Mouse (Mus musculus): Measurements from ENCODE around the gene Mbnl2. TPM values are rescaled to one million over a fixed set of nuclear protein-coding genes. Genes with fewer than 3 reads are reported as not detected.

Mbnl2 gene
- 29.8 and 41.7 TPM in 2 replicates for polyA plus RNA-seq (2012; rRNA removed)

DNA sequence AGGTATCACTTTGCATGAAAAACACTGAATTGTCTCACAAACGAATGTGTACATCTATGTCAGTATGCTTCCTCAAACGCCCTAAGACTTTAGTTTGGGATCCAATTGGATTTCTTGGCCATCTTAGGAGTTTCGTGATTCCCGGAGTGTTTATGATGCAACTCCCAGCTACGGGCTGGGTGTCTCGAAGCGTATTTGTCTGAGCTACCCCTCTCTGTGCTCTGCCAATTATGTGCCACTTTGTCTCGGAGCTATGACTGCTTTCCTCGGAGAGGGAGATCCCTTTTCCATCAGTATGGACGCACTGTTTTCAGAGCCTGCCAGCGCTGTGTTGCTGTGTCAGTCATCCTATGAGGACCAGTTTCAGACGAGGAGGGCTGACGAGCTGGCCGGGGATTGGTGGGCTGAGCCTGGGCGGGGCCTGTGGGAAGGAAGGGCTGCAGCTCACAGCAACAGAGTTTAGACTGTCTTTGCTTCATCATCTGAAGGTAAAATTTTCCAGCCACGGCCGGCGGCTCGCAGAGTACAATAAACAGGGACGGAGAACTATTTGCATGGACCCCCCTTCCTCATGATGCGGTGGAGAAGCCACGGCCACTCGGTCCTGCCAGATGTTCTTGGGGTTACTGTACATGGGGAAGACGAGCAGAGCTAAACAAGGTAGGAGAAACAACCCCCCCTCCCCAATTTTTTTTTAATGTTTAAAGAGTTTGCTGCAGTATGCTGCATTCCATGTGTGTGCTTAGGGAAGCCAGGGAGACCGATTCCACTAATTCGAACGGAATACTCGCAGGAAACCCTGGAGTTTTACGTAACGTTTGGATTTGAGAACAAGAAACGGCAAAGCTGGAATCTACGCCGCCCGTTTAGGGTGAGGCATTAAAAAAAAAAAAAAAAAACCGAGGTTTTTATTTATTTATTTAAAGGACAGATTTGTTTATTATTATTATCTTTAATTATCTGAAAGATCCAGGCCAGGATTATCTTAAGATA lies at the start of gene Mbnl2:
Gene Mbnl2 (plus strand): TSS at position 424 of the 993 bp plus-strand sequence.
- Histone ChIP-seq H3K4me3 (ENCODE audit: low read depth, low read length) (peak within 1 kb of the TSS; percentile 77), H3K27me3 (ENCODE audit: control insufficient read depth, insufficient read depth, low read length) (no peaks in the 10 kb centered on the region), H3K36me3 (ENCODE audit: control insufficient read depth, insufficient read depth, low read length) (no peaks in the 10 kb centered on the region), H3K4me1 (ENCODE audit: control insufficient read depth, insufficient read depth, insufficient read length, low read length) (peaks cover 13% of the 10 kb centered on the region), H3K27ac (ENCODE audit: insufficient read depth, low read depth, low read length) (peak within 1 kb of the TSS; percentile 96)
- under 1% methylated on average over 35 of the region's 35 CpGs for WGBS
- TF ChIP-seq CTCF (IDR thresholded peaks at IDR 0.05; ENCODE audit: extremely low read depth, insufficient read length, insufficient replicate concordance, low read depth, low read length) (no peak), POLR2A (IDR thresholded peaks at IDR 0.05; ENCODE audit: low read depth, low read length) (peak; percentile 91)

DNA sequence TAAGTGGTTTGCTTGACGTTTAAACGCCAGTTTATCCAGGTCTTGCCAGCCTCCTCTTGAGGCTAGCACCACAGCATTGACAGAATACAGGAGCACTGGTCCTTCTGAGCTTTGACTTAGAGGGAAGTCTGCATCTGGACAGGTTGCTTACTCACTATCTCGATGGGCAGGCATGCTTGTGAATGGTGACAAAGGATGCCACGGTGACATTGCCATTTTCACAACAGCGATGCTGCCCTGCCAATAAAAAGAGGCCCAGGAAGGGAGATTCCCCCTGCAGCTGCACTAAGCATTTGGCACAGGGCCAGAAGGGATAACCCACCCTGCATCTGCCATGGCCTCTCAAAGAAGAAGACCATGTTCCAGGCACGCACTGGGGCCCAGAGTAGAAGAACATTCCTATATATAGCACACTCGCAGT lies 43.4 kb upstream of the Mbnl2 start:
- H3K4me3 ChIP-seq (ENCODE audit: low read depth, low read length): no peak overlapping the region
- 18% methylated on average over 7 of the region's 7 CpGs for WGBS
- H3K4me1 ChIP-seq (ENCODE audit: control insufficient read depth, insufficient read depth, insufficient read length, low read length): no peaks in the 10 kb centered on the region

DNA sequence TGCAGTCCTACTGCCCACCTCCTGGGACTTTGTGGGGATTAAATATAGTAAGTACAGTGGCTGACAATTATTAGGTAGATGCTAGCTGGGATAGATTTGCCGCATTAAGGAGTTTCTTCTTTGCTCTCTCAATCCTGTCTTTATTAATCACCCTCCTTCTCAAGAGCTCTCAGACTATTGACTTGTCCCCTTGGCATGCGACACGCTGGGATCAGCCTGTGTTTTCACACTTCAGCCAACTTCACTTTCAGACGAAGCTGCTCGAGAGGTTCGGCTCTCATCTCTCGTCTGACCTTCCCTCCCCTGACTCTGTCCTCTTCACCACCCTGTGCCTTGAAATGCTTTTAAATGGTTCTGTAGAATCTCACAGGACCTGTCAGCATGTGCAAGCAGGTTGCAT lies 39.9 kb upstream of the Mbnl2 start:
- 86% methylated on average over 7 of the region's 7 CpGs for WGBS
- H3K27ac ChIP-seq (ENCODE audit: insufficient read depth, low read depth, low read length): no peak overlapping the region
- no peak for TF ChIP-seq POLR2A (IDR thresholded peaks at IDR 0.05; ENCODE audit: low read depth, low read length)
- TF ChIP-seq CTCF (IDR thresholded peaks at IDR 0.05; ENCODE audit: extremely low read depth, insufficient read length, insufficient replicate concordance, low read depth, low read length): no peak

More for the DNA sequence above, 43.4 kb upstream of the Mbnl2 start:
- Histone ChIP-seq H3K27me3 (ENCODE audit: control insufficient read depth, insufficient read depth, low read length) (no peaks in the 10 kb centered on the region), H3K36me3 (ENCODE audit: control insufficient read depth, insufficient read depth, low read length) (no peaks in the 10 kb centered on the region), H3K27ac (ENCODE audit: insufficient read depth, low read depth, low read length) (no peak overlapping the region)
- TF ChIP-seq CTCF (IDR thresholded peaks at IDR 0.05; ENCODE audit: extremely low read depth, insufficient read length, insufficient replicate concordance, low read depth, low read length) (no peak), POLR2A (IDR thresholded peaks at IDR 0.05; ENCODE audit: low read depth, low read length) (no peak)

DNA sequence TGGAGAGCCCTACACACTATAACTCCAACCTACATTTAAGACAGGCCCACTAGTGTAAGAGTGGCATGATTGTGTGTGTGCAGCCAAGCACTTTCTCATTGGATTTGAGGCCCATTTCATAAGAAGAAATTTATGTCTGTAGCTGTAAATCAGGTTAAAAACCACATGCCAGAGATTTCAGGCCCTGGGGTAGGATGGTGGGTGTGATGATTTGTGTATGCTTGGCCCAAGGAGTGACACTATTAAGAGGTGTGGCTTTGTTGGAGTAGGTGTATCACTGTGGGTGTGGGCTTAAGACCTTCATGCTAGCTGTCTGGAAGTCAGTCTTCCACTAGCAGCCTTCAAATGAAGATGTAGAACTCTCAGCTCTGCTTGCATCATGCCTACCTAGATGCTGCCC lies 37.0 kb upstream of the Mbnl2 start:
- H3K4me1 ChIP-seq (ENCODE audit: control insufficient read depth, insufficient read depth, insufficient read length, low read length): no peaks in the 10 kb centered on the region
- no peaks in the 10 kb centered on the region for H3K27me3 ChIP-seq (ENCODE audit: control insufficient read depth, insufficient read depth, low read length)
- no peak overlapping the region for H3K27ac ChIP-seq (ENCODE audit: insufficient read depth, low read depth, low read length)
- no peaks in the 10 kb centered on the region for H3K36me3 ChIP-seq (ENCODE audit: control insufficient read depth, insufficient read depth, low read length)
- TF ChIP-seq CTCF (IDR thresholded peaks at IDR 0.05; ENCODE audit: extremely low read depth, insufficient read length, insufficient replicate concordance, low read depth, low read length) (no peak), POLR2A (IDR thresholded peaks at IDR 0.05; ENCODE audit: low read depth, low read length) (no peak)
- H3K4me3 ChIP-seq (ENCODE audit: low read depth, low read length): no peak overlapping the region

More for the DNA sequence above, 39.9 kb upstream of the Mbnl2 start:
- Histone ChIP-seq H3K27me3 (ENCODE audit: control insufficient read depth, insufficient read depth, low read length) (no peaks in the 10 kb centered on the region), H3K4me3 (ENCODE audit: low read depth, low read length) (no peak overlapping the region), H3K4me1 (ENCODE audit: control insufficient read depth, insufficient read depth, insufficient read length, low read length) (no peaks in the 10 kb centered on the region), H3K36me3 (ENCODE audit: control insufficient read depth, insufficient read depth, low read length) (no peaks in the 10 kb centered on the region)

DNA sequence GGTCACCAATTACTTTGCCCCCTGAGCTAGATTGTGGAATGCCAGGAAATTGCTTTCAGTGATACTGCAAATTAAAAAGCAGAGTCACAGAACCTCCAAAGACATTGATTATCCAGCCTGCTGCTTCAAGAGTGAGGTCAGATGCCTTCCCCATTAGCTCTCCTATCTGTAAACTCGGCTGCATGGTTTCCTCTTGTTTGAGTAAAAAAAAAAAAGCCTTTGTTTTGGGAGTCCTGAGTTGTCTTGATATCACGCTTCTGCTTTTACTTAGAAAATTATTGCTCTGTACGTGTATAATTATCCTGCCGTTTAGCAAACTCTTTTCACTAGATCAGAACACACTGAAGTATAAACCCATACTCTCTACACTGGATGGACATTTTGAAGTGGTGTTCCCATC lies 35.3 kb upstream of the Mbnl2 start:
- WGBS: 40% methylated on average over 4 of the region's 4 CpGs
- Histone ChIP-seq H3K4me1 (ENCODE audit: control insufficient read depth, insufficient read depth, insufficient read length, low read length) (no peaks in the 10 kb centered on the region), H3K27me3 (ENCODE audit: control insufficient read depth, insufficient read depth, low read length) (no peaks in the 10 kb centered on the region), H3K4me3 (ENCODE audit: low read depth, low read length) (no peak overlapping the region), H3K36me3 (ENCODE audit: control insufficient read depth, insufficient read depth, low read length) (no peaks in the 10 kb centered on the region), H3K27ac (ENCODE audit: insufficient read depth, low read depth, low read length) (no peak overlapping the region)
- TF ChIP-seq POLR2A (IDR thresholded peaks at IDR 0.05; ENCODE audit: low read depth, low read length) (no peak), CTCF (IDR thresholded peaks at IDR 0.05; ENCODE audit: extremely low read depth, insufficient read length, insufficient replicate concordance, low read depth, low read length) (no peak)

DNA sequence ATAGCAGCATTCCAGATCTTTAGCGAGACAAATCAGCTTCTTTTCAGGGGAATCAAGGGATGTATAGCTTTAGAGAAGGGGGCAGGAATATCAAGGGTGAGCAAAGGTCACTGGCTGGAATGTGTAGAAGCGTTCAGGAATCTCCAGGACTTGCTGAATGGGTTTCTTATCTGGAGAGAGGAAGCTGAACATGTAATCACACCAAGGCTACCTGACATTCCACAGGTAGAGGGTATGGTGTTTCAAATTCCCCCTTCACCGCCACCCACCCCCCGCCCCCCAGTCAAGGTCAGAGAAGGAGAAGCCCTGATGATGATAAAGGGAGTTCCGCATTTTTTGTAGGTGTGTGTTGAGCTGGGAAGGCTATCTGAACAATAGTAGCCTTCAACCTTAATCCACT lies 32.8 kb upstream of the Mbnl2 start:
- no peak overlapping the region for H3K4me3 ChIP-seq (ENCODE audit: low read depth, low read length)
- 51% methylated on average over 5 of the region's 5 CpGs for WGBS
- H3K4me1 ChIP-seq (ENCODE audit: control insufficient read depth, insufficient read depth, insufficient read length, low read length): no peaks in the 10 kb centered on the region
- H3K36me3 ChIP-seq (ENCODE audit: control insufficient read depth, insufficient read depth, low read length): no peaks in the 10 kb centered on the region
- no peak overlapping the region for H3K27ac ChIP-seq (ENCODE audit: insufficient read depth, low read depth, low read length)
- TF ChIP-seq CTCF (IDR thresholded peaks at IDR 0.05; ENCODE audit: extremely low read depth, insufficient read length, insufficient replicate concordance, low read depth, low read length) (no peak), POLR2A (IDR thresholded peaks at IDR 0.05; ENCODE audit: low read depth, low read length) (no peak)
- no peaks in the 10 kb centered on the region for H3K27me3 ChIP-seq (ENCODE audit: control insufficient read depth, insufficient read depth, low read length)

DNA sequence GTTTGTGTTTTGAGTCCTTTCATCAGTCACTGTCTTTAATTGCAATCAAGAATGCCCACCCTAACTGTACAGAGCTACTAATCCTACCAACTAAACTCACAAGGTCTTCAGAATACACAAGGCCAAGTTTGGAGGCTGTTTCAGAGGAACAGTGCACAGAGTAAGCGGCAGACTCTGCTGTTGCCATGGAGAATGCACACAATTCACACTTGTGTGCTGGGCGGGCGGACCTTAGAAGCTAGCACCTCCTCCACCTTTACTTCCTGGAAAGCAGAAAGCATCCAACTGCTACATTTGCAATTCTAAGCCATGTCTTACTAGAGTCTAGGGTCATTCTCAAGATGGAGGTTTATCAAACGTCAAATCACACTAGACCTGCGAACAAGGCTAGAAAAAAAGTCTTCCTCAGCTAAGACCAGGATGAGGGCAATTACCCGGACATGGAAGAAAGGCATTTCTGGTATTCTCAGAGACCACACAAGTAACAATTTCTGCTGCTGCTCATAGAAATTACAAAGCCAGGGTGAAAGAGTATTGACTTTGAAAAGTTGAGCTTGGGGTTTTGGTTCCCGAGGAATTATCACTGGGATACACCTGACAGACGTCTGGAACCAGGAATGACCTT lies 30.3 kb upstream of the Mbnl2 start:
- H3K27ac ChIP-seq (ENCODE audit: insufficient read depth, low read depth, low read length): no peak overlapping the region
- no peaks in the 10 kb centered on the region for H3K27me3 ChIP-seq (ENCODE audit: control insufficient read depth, insufficient read depth, low read length)
- no peaks in the 10 kb centered on the region for H3K36me3 ChIP-seq (ENCODE audit: control insufficient read depth, insufficient read depth, low read length)
- 83% methylated on average over 8 of the region's 8 CpGs for WGBS
- H3K4me3 ChIP-seq (ENCODE audit: low read depth, low read length): no peak overlapping the region
- no peak for TF ChIP-seq CTCF (IDR thresholded peaks at IDR 0.05; ENCODE audit: extremely low read depth, insufficient read length, insufficient replicate concordance, low read depth, low read length)
- TF ChIP-seq POLR2A (IDR thresholded peaks at IDR 0.05; ENCODE audit: low read depth, low read length): no peak
- no peaks in the 10 kb centered on the region for H3K4me1 ChIP-seq (ENCODE audit: control insufficient read depth, insufficient read depth, insufficient read length, low read length)

Data from small intestine, adult 2 months (tissue).